Mouse (Mus musculus) hindbrain, embryonic 13.5 days (tissue): ENCODE measurements around the gene Igflr1. TPM values are rescaled to one million over a fixed set of nuclear protein-coding genes. Genes with fewer than 3 reads are reported as not detected.

Experiments used
- ATAC-seq: fragments of 200-750 bp; cut with Nextera tagmentation; 2 replicates; pipeline ENCODE4 v1.8.0; 2017; ENCODE audit warnings: moderate TSS enrichment; ENCODE audit not compliant: low FRiP score
- H3K27ac ChIP-seq: fragments of 300-500 bp; sonication (generic); 2 replicates; pipeline ENCODE4 v1.5.1; 2015; ENCODE audit warnings: inconsistent platforms, mild to moderate bottlenecking, moderate library complexity
- H3K27me3 ChIP-seq: fragments of 300-500 bp; sonication (generic); 2 replicates; pipeline ENCODE4 v1.6.1; 2015; ENCODE audit warnings: mild to moderate bottlenecking, inconsistent platforms
- H3K36me3 ChIP-seq: fragments of 300-500 bp; sonication (generic); 2 replicates; pipeline ENCODE4 v1.6.1; 2015; ENCODE audit warnings: mild to moderate bottlenecking, inconsistent platforms
- H3K4me1 ChIP-seq: fragments of 300-500 bp; sonication (generic); replicated peaks from 2 replicates; pipeline ENCODE4 v1.6.1; 2015; ENCODE audit warnings: inconsistent platforms
- H3K4me2 ChIP-seq: fragments of 300-500 bp; sonication (generic); 2 replicates; pipeline ENCODE4 v1.6.1; 2015; ENCODE audit warnings: inconsistent platforms, mild to moderate bottlenecking, moderate library complexity
- H3K4me3 ChIP-seq: fragments of 300-500 bp; sonication (generic); 2 replicates; pipeline ENCODE4 v1.5.1; 2015; ENCODE audit warnings: mild to moderate bottlenecking, inconsistent platforms
- H3K9ac ChIP-seq: fragments of 300-500 bp; sonication (generic); 2 replicates; pipeline ENCODE4 v1.6.1; 2015; ENCODE audit warnings: mild to moderate bottlenecking, inconsistent platforms
- H3K9me3 ChIP-seq: fragments of 300-500 bp; sonication (generic); 2 replicates; pipeline ENCODE4 v1.6.1; 2016; ENCODE audit warnings: inconsistent platforms
- WGBS: fragments of 180-500 bp; shearing (Covaris S2); methylation state at CpG from one replicate; pipeline ENCODE4 v1.1.7; 2015; 5-methylcytosine and 5-hydroxymethylcytosine counted together
- polyA plus RNA-seq: library from polyadenylated mRNA; unstranded; fragments of >200 nt; fragmentation: Nextera tagmentation; extraction: Ambion mirVana; gene quantifications from 2 replicates; pipeline ENCODE4 v1.2.1, GENCODE M21; 2015

Igflr1 gene
- polyA plus RNA-seq, 1 experiment from 2014 or later = 6.1 TPM

GRCm38 (mm10) chr7:30593579-30594509 is 28.6 kb downstream of the Igflr1 start:
- Histone ChIP-seq H3K27ac (no peak overlapping the region), H3K27me3 (no peaks in the 10 kb centered on the region; the same call in 1 of the 2 replicates), H3K4me2 (no peak overlapping the region), H3K9me3 (no peaks in the 10 kb centered on the region), H3K36me3 (no peaks in the 10 kb centered on the region), H3K4me1 (peaks cover 13% of the 10 kb centered on the region), H3K9ac (no peak overlapping the region), H3K4me3 (no peak overlapping the region)
- WGBS = 68% methylated on average over 10 of the region's 10 CpGs
- ATAC-seq = no peak

- peaks cover 15% of the 10 kb centered on the region for H3K4me1 ChIP-seq
- no peak overlapping the region for H3K27ac ChIP-seq
- H3K4me2 ChIP-seq = no peak overlapping the region
- no peaks in the 10 kb centered on the region for H3K9me3 ChIP-seq
- H3K27me3 ChIP-seq = no peaks in the 10 kb centered on the region; the same call in 1 of the 2 replicates
- H3K36me3 ChIP-seq = no peaks in the 10 kb centered on the region
- ATAC-seq = no peak
- H3K4me3 ChIP-seq = no peak overlapping the region
- H3K9ac ChIP-seq = no peak overlapping the region
- WGBS = 67% methylated on average over 4 of the region's 4 CpGs
Measured at GRCm38 (mm10) chr7:30594510-30595024, 29.3 kb downstream of the Igflr1 start.

DNA sequence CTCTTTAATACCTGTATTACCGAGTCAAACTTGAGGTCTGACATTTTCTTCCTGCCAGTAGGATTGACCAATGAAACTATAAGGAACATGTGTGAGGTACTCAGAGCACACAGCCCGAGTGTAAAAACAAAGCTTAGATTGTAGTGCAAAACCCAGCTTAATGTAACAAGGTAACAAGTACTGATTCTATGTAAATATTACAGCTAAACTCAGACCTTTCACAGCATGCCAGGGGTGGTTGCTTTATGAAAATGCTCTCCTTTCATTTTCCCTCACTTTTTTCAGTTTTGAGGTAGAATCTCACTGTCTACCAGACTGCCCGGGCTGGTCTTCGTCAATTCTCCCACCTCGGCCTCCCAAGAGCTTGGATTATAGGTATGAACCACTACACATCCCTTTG is 30.9 kb downstream of the Igflr1 start:
- no peaks in the 10 kb centered on the region for H3K36me3 ChIP-seq
- no peak for ATAC-seq
- H3K9me3 ChIP-seq = no peaks in the 10 kb centered on the region
- H3K9ac ChIP-seq = no peak overlapping the region
- H3K4me1 ChIP-seq = peaks cover 19% of the 10 kb centered on the region
- WGBS = 90% methylated on average over 5 of the region's 5 CpGs
- no peak overlapping the region for H3K27ac ChIP-seq
- no peaks in the 10 kb centered on the region; the same call in 1 of the 2 replicates for H3K27me3 ChIP-seq
- no peak overlapping the region for H3K4me2 ChIP-seq
- no peak overlapping the region for H3K4me3 ChIP-seq

DNA sequence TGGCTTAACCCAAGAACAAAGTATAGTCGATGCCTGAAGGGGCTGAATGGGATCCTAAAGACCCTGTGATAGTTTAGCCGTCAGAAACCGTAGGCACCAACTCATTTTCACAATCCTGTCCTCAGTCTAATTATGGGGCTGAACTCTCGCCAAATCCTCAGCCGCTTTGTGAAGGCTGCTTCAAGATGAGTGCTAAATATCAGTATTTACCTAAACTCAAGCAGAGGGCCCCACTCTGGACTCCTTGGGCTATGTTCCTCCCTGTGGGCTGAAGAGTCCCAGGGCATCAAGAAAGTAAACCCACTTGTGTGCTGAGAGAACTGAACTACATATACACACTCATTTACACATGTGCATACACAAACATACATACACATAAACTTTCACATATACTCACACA is 31.6 kb downstream of the Igflr1 start:
- Histone ChIP-seq H3K9me3 (no peaks in the 10 kb centered on the region), H3K27ac (no peak overlapping the region), H3K4me1 (peaks cover 19% of the 10 kb centered on the region), H3K27me3 (no peaks in the 10 kb centered on the region; the same call in 1 of the 2 replicates), H3K36me3 (no peaks in the 10 kb centered on the region), H3K4me2 (no peak overlapping the region), H3K4me3 (no peak overlapping the region), H3K9ac (no peak overlapping the region)
- WGBS = 82% methylated on average over 5 of the region's 5 CpGs
- no peak for ATAC-seq

GRCm38 (mm10) chr7:30598786-30599185 is 33.6 kb downstream of the Igflr1 start, which contains the start of gene Zbtb32:
Zbtb32 (minus strand) TSS chr7:30598909.
- WGBS = 95% methylated on average over 12 of the region's 12 CpGs
- H3K27me3 ChIP-seq = no peaks in the 10 kb centered on the region
- no peaks in the 10 kb centered on the region for H3K9me3 ChIP-seq
- no peaks in the 10 kb centered on the region for H3K36me3 ChIP-seq
- H3K4me1 ChIP-seq = peaks cover 18% of the 10 kb centered on the region
- ATAC-seq = no peak
- peak within 1 kb of the TSS; percentile 40 for H3K4me2 ChIP-seq
- H3K27ac ChIP-seq = peak within 1 kb of the TSS; percentile 73
- peak within 1 kb of the TSS; percentile 16; the same call in 1 of the 2 replicates for H3K4me3 ChIP-seq
- H3K9ac ChIP-seq = no peak within 1 kb of the TSS

DNA sequence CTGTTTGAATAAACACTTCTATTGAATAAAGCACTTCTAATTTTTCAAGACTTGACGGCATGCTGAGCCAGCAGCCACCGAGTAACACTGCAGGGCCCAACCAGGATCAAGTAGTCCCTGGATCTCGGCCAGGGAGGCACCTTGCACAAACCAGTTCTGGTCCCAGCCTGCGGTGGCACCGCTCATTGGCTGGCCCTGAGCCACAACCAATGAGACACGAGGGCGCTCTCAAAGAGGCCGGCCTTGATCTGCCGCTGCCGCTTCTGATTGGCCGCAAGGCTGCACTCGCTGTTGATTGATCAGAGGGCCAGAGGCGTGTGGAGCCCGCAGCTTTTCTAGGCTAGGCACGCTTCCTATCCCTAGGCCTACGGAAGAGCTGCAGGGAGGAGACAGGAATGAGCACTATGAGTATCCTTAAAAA is 34.7 kb downstream of the Igflr1 start:
- peak overlapping the region; percentile 16; the same call in 1 of the 2 replicates for H3K4me3 ChIP-seq
- H3K9me3 ChIP-seq = no peaks in the 10 kb centered on the region
- peaks cover 14% of the 10 kb centered on the region for H3K4me1 ChIP-seq
- H3K27ac ChIP-seq = peak overlapping the region; percentile 73
- H3K27me3 ChIP-seq = no peaks in the 10 kb centered on the region
- no peaks in the 10 kb centered on the region for H3K36me3 ChIP-seq
- H3K9ac ChIP-seq = no peak overlapping the region
- WGBS = under 1% methylated on average over 16 of the region's 16 CpGs
- H3K4me2 ChIP-seq = peak overlapping the region; percentile 40
- peak; percentile 99 for ATAC-seq

DNA sequence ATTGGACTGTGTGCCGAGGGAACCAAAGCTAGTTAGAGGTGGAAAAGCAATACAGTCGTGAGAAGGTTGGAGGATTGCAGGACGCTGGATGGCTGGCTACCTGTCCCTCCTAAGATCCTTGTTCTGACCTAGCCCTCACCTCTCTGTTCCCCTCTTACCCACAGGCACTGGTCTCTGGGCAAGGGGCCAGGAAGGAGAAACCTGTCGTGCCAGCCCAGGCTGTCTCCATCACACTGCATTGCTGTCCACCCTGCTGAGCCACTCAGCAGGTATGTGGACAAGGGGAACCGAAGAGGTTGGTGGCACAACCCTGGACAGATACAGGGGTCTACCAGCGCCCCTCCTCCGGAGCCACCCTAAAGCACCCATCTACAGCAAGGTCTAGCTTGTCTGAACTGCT is 35.4 kb downstream of the Igflr1 start:
- no peaks in the 10 kb centered on the region for H3K36me3 ChIP-seq
- no peak overlapping the region for H3K9ac ChIP-seq
- WGBS = 70% methylated on average over 7 of the region's 7 CpGs
- H3K9me3 ChIP-seq = no peaks in the 10 kb centered on the region
- no peaks in the 10 kb centered on the region for H3K27me3 ChIP-seq
- no peak for ATAC-seq
- H3K27ac ChIP-seq = peak overlapping the region; percentile 40
- H3K4me1 ChIP-seq = peaks cover 14% of the 10 kb centered on the region
- no peak overlapping the region for H3K4me3 ChIP-seq
- peak overlapping the region; percentile 40; the same call in 1 of the 2 replicates for H3K4me2 ChIP-seq

DNA sequence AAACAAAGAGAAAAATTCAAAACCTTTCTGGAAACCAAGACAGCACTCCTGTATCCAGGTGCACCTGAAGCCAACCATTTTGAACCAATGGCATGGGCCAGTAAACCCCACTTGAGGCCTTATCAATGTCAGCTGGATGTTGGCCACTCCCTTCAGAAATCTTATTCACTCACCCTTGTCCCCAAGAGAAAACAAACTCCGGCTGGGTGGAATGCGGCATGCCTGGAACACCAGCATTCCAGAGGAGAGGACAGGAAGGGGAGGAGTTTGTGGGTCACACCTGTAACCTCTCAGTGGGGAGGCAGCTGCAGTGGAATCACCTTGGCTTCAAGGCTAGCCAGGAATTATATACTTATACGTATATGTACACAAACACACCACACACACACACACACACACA is 37.4 kb downstream of the Igflr1 start:
- H3K4me1 ChIP-seq = peaks cover 14% of the 10 kb centered on the region
- no peaks in the 10 kb centered on the region for H3K36me3 ChIP-seq
- H3K9me3 ChIP-seq = no peaks in the 10 kb centered on the region
- H3K9ac ChIP-seq = no peak overlapping the region
- no peak overlapping the region for H3K27ac ChIP-seq
- ATAC-seq = no peak
- no peaks in the 10 kb centered on the region for H3K27me3 ChIP-seq
- no peak overlapping the region for H3K4me2 ChIP-seq
- WGBS = 58% methylated on average over 3 of the region's 3 CpGs
- no peak overlapping the region for H3K4me3 ChIP-seq

GRCm38 (mm10) chr7:30604424-30604823 is 39.2 kb downstream of the Igflr1 start:
- ATAC-seq = no peak

DNA sequence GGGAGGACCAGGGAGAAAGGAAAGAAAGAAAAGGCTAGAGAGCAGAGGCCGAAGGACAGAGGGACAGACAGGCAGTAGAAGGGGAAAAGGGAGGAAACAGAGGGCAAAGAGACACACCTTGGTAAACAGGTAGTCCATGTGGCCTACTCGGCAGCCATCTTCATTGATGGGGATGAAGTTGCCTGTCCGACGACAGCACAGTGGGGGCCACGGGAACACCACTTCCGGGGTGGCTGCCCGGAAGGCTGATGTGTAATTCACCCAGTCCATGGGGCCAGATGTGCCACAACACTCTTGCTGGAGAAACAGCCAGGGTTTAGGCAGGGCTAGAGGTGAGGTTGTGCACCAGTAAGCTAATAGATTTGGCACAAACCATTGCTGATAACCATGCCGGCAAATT is 39.7 kb downstream of the Igflr1 start:
- Histone ChIP-seq H3K27me3 (no peaks in the 10 kb centered on the region), H3K9ac (peak overlapping the region; percentile 24; the same call in 1 of the 2 replicates), H3K9me3 (no peaks in the 10 kb centered on the region), H3K4me2 (no peak overlapping the region), H3K4me3 (no peak overlapping the region), H3K27ac (no peak overlapping the region), H3K36me3 (no peaks in the 10 kb centered on the region), H3K4me1 (peaks cover 9% of the 10 kb centered on the region; the same call in 1 of the 2 replicates)
- no peak for ATAC-seq
- WGBS = 88% methylated on average over 8 of the region's 8 CpGs

More at GRCm38 (mm10) chr7:30604424-30604823, 39.2 kb downstream of the Igflr1 start:
- Histone ChIP-seq H3K9me3 (no peaks in the 10 kb centered on the region), H3K27me3 (no peaks in the 10 kb centered on the region), H3K9ac (peak overlapping the region; percentile 29; the same call in 1 of the 2 replicates), H3K36me3 (no peaks in the 10 kb centered on the region), H3K4me3 (no peak overlapping the region), H3K4me1 (peaks cover 14% of the 10 kb centered on the region), H3K4me2 (no peak overlapping the region), H3K27ac (no peak overlapping the region)
- 65% methylated on average over 8 of the region's 8 CpGs for WGBS

- ATAC-seq = no peak
Measured at GRCm38 (mm10) chr7:30607706-30608309, 42.6 kb downstream of the Igflr1 start.

GRCm38 (mm10) chr7:30608476-30608875 is 43.2 kb downstream of the Igflr1 start:
- Histone ChIP-seq H3K4me1 (no peaks in the 10 kb centered on the region), H3K27me3 (no peaks in the 10 kb centered on the region), H3K36me3 (no peaks in the 10 kb centered on the region), H3K27ac (no peak overlapping the region), H3K4me3 (no peak overlapping the region), H3K9ac (no peak overlapping the region), H3K9me3 (no peaks in the 10 kb centered on the region), H3K4me2 (no peak overlapping the region)
- no peak for ATAC-seq
- 54% methylated on average over 16 of the region's 16 CpGs for WGBS

More at GRCm38 (mm10) chr7:30607706-30608309, 42.6 kb downstream of the Igflr1 start:
- Histone ChIP-seq H3K27ac (no peak overlapping the region), H3K27me3 (no peaks in the 10 kb centered on the region), H3K9ac (no peak overlapping the region), H3K36me3 (no peaks in the 10 kb centered on the region), H3K4me2 (no peak overlapping the region), H3K4me1 (no peaks in the 10 kb centered on the region), H3K9me3 (no peaks in the 10 kb centered on the region), H3K4me3 (no peak overlapping the region)
- 32% methylated on average over 8 of the region's 8 CpGs for WGBS
